Mouse (Mus musculus) thymus, adult 2 months (tissue): ENCODE data around the gene Cabp1.

Experiments used
- CTCF ChIP-seq: fragments of 200-500 bp; IDR thresholded peaks from 2 replicates; pipeline ENCODE4 v1.5.1; 2012; ENCODE audit warnings: mild to moderate bottlenecking, control low read depth, low read length, moderate library complexity, borderline replicate concordance; ENCODE audit not compliant: control insufficient read depth, poor library complexity, insufficient read depth; ENCODE audit errors: extremely low read depth
- POLR2A ChIP-seq: fragments of 200-500 bp; IDR thresholded peaks from 2 replicates; pipeline ENCODE4 v1.6.1; 2012; ENCODE audit warnings: mild to moderate bottlenecking, low read length, control low read depth, moderate library complexity; ENCODE audit not compliant: control insufficient read depth, poor library complexity, insufficient read depth; ENCODE audit errors: extremely low read depth

DNA sequence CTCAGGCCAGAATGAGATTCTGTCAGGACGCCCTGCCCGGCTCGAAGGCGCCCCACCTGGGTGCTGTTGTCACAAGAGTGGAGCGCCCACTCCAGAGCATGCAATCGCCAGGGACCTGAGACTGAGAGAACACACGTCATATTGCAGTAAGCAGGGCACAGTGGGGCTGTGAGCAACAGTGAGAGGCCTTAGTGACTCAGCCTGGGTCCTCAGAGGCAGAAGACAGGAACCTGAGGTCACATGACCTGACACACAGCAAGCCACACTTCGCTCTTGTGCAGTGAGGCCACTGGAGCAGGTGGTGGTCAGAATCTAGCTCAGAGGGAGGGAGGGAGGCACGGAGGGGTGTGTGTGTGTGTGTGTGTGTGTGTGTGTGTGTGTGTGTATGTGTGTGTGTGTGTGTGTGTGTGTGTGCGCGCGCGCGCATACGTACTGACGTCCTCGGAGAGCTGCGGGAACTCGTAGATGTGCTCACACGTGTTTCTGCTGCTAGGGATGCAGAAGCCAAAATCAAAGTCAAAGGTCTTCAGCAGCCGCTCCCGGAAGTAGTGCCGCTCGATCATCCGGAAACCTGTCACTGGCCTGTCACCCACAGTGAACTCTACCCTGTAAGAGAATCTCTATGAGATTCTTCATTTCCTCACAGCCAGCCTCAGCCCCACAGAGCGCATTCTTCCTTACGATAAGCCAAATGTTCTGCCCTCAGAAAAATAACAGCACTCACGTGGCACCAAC, 67.4 kb downstream of the Cabp1 start:
- TF ChIP-seq CTCF = no peak
- no peak for TF ChIP-seq POLR2A
